Mouse (Mus musculus) neural tube, embryonic 13.5 days (tissue): ENCODE data around the gene Bmp4. TPM values are rescaled to one million over a fixed set of nuclear protein-coding genes. Genes with fewer than 3 reads are reported as not detected.

Source experiments
- ATAC-seq: fragments of 200-750 bp; cut with Nextera tagmentation; 2 replicates; pipeline ENCODE4 v1.8.0; 2017; ENCODE audit warnings: low read depth, mild to moderate bottlenecking, moderate TSS enrichment, moderate library complexity
- H3K27ac ChIP-seq: fragments of 300-500 bp; sonication (generic); replicated peaks from 2 replicates; pipeline ENCODE4 v1.5.1; 2015; ENCODE audit warnings: moderate library complexity, mild to moderate bottlenecking, inconsistent platforms
- H3K27me3 ChIP-seq: fragments of 300-500 bp; sonication (generic); 2 replicates; pipeline ENCODE4 v1.6.1; 2015; ENCODE audit warnings: mild to moderate bottlenecking, inconsistent platforms
- H3K36me3 ChIP-seq: fragments of 300-500 bp; sonication (generic); 2 replicates; pipeline ENCODE4 v1.6.1; 2015; ENCODE audit warnings: mild to moderate bottlenecking, inconsistent platforms
- H3K4me1 ChIP-seq: fragments of 300-500 bp; sonication (generic); replicated peaks from 2 replicates; pipeline ENCODE4 v1.6.1; 2015; ENCODE audit warnings: inconsistent platforms
- H3K4me2 ChIP-seq: fragments of 300-500 bp; sonication (generic); 2 replicates; pipeline ENCODE4 v1.6.1; 2015; ENCODE audit warnings: inconsistent platforms, mild to moderate bottlenecking, moderate library complexity
- H3K4me3 ChIP-seq: fragments of 300-500 bp; sonication (generic); 2 replicates; pipeline ENCODE4 v1.5.1; 2015; ENCODE audit warnings: mild to moderate bottlenecking, inconsistent platforms
- H3K9ac ChIP-seq: fragments of 300-500 bp; sonication (generic); 2 replicates; pipeline ENCODE4 v1.6.1; 2015; ENCODE audit warnings: moderate library complexity, mild to moderate bottlenecking, inconsistent platforms
- H3K9me3 ChIP-seq: fragments of 300-500 bp; sonication (generic); 2 replicates; pipeline ENCODE4 v1.6.1; 2016; ENCODE audit warnings: inconsistent platforms
- WGBS: fragments of 180-500 bp; shearing (Covaris S2); methylation state at CpG from one replicate; pipeline ENCODE4 v1.1.7; 2015; 5-methylcytosine and 5-hydroxymethylcytosine counted together
- polyA plus RNA-seq: library from polyadenylated mRNA; unstranded; fragments of >200 nt; fragmentation: Nextera tagmentation; extraction: Ambion mirVana; gene quantifications from 2 replicates; pipeline ENCODE4 v1.2.1, GENCODE M21; 2015

The Bmp4 gene
- polyA plus RNA-seq, 1 experiment from 2014 or later, result 8.4 TPM

DNA sequence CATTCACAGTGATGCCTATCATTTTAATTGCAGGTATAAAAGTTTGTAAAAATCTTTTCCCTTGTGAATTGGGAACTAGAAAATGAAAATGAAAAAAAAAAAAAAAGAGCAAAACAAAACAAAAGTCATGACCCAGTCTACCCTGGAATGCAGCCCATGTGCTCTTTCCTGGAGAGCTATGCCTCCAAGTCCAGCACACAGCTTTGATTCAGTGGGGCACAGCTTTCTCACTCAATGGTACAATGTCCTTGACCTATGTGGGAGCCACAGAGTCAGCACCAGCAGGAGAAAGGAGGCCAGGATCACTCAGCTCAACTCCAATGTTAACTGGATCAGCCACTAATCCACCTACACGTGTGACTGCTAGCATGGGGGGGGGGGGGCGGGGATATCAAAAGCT lies 9.5 kb upstream of the Bmp4 start:
- Histone ChIP-seq H3K4me3 (no peak overlapping the region), H3K9ac (no peak overlapping the region), H3K9me3 (no peaks in the 10 kb centered on the region), H3K4me2 (no peak overlapping the region), H3K27ac (no peak overlapping the region), H3K4me1 (peaks cover 10% of the 10 kb centered on the region), H3K36me3 (no peaks in the 10 kb centered on the region), H3K27me3 (peaks cover 40% of the 10 kb centered on the region)
- 69% methylated on average over 2 of the region's 2 CpGs for WGBS
- ATAC-seq, result no peak

DNA sequence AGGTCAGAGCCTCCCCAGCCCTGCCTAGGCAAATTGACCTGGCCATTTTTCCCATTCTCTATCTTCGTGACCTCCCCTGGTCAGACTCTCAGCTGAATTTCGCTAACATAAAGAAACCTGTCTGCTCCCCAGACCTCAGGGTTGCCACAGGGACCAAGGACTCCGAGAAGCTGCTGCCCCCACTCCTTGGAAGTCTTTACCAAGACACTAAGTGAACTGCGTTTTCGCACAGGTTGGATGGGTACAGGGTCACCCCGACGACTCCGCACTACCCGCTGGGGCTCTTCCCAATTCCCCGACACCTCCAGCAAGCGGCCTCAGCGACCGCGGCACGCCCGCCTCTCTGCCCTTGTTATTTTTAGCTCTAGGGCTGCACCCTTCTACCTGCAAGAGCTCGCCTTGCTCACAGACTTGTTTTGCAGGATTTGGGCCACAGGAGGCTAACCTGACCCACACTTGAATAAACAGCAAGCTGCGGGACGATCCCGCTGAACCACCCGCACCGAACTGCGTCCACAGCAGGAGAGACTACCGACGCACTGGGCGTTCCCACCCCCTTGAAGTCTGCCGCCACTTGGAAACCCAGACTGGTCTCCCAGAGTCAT lies 7.7 kb upstream of the Bmp4 start:
- Histone ChIP-seq H3K9me3 (no peaks in the 10 kb centered on the region), H3K27ac (no peak overlapping the region), H3K4me2 (peak overlapping the region; percentile 51), H3K27me3 (peaks cover 48% of the 10 kb centered on the region), H3K9ac (peak overlapping the region; percentile 38; the same call in 1 of the 2 replicates), H3K36me3 (no peaks in the 10 kb centered on the region), H3K4me3 (peak overlapping the region; percentile 22), H3K4me1 (peaks cover 10% of the 10 kb centered on the region)
- 2% methylated on average over 27 of the region's 27 CpGs for WGBS
- no peak for ATAC-seq

DNA sequence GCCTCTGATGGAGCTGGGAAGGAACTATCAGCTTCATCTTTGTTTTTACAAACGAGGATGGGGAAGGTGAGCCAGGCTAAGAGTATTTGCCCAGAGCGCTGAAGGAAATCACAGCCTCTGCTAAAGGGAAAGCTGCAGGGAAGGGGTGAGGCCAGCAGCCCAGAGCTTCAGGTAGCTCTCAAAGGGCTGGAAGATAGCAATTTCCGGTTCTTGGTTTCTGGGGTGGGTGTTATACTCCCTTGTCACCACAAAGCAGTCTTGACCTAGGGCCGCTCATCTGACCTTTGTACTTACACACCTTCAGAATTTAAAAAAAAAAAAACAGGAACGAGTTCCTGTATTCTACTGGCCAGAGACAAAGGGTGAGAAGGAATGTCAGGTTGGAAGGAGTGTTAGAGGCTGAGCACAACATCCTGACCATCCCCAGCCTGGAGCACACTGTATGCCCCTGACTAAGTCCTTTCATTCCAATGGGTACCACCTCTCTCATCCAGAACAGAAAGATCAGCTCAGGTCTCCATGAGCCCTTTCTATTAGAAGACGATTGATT lies 1.2 kb upstream of the Bmp4 start:
- H3K4me2 ChIP-seq, result no peak overlapping the region
- H3K27ac ChIP-seq, result no peak overlapping the region
- H3K4me1 ChIP-seq, result peaks cover 39% of the 10 kb centered on the region
- no peaks in the 10 kb centered on the region for H3K36me3 ChIP-seq
- H3K4me3 ChIP-seq, result no peak overlapping the region
- no peak overlapping the region for H3K9ac ChIP-seq
- no peaks in the 10 kb centered on the region for H3K9me3 ChIP-seq
- no peak for ATAC-seq
- WGBS, result 52% methylated on average over 6 of the region's 6 CpGs
- peaks cover 78% of the 10 kb centered on the region for H3K27me3 ChIP-seq

DNA sequence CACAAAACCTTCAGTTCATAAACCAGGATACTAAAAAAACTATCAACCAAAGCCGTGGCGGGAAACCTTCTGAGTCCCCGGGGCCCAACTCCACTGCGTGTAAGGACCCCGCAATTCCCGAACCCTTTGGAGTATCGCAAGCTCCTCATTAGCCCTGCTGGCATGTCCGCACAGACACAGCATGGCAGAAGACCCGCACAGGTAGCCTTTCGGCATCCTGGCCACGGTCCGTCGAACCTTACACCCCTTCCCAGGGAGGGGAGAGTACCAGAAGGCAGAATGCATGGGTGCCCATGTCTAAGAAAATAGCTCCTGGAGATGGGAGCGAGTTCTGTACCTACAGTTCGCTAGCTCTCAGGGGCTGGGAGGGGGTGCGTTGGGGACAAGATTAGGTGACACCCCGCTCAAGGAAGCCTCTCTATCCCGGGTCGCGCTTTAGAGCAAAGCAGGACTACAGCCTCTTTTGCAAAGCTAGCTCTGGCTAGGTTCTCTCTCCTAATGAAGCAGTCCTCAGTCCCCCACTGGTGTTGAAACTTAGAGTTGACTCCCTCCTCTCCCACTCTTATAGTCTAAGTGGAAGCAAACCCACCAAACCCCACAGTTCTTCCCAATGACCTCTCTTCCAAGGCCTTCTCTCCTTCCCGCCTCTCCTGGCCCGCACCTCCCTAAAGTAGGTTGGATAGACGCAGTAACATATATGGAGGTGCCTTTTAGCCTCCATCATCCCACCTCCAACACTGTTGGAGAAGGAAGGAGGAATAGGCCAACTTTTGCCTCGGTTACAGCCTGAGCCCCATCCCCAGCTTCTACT lies 826 bp downstream of the Bmp4 start:
- Histone ChIP-seq H3K4me1 (peaks cover 57% of the 10 kb centered on the region), H3K9ac (peak overlapping the region; percentile 54; the same call in 1 of the 2 replicates), H3K4me3 (peak overlapping the region; percentile 56), H3K4me2 (peak overlapping the region; percentile 50), H3K27ac (no peak overlapping the region), H3K9me3 (no peaks in the 10 kb centered on the region), H3K27me3 (peaks cover 87% of the 10 kb centered on the region), H3K36me3 (no peaks in the 10 kb centered on the region)
- 6% methylated on average over 24 of the region's 24 CpGs for WGBS
- ATAC-seq, result no peak

DNA sequence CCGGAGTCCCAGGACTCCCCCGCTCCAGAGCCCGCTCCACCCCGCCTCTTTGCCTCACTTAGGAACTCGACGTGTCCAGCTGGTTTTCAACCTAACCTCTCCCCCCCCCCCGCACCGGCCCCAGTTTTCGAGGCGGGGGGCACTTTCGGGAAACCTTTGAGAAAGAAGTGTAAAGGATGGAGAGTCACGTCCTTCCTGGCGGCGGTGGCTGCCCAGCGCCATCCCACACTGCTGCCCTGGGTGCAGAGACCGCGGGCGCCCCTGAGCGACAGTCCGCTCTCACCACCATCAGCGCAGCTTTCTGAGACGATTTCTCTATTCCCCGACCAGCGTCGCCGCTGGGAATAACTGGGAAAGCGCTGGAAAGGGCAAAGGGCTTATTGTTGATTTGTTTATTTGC lies 1.8 kb downstream of the Bmp4 start:
- Histone ChIP-seq H3K36me3 (no peaks in the 10 kb centered on the region), H3K4me2 (peak overlapping the region; percentile 85), H3K9me3 (no peaks in the 10 kb centered on the region), H3K9ac (no peak overlapping the region), H3K4me1 (peaks cover 57% of the 10 kb centered on the region), H3K27me3 (peaks cover 93% of the 10 kb centered on the region), H3K4me3 (peak overlapping the region; percentile 56), H3K27ac (no peak overlapping the region)
- WGBS, result 1% methylated on average over 27 of the region's 27 CpGs
- no peak for ATAC-seq

DNA sequence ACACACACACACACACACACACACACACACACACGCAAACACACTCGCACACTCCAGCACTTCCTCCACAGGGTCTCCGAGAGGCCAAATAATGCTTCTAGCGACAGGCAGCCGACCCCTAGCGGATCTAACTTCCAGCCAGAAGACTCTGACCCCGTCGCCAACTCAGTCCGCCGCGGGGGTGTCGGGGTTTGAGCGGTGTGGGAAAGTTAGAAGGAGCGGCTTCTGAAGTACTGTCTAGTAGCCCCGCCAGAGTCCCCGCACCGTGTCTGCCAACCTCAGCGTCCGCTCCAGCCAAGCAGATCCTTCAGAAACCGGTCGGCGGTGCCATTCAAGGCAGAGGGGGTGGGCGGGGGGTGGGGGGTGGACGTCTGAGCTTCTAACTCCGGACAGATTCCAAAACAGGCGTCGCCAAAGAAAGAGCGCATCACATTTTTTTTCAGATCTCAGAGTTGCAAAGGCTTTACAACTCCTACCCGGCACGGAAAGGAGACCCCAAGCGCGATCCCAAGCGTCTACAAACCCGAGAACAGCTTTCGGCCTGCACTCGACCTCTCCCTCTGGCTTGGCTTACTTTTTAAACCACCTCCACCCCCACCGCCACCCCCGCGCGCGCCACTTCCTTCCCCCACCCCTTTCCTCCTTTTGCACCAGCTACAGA lies 2.5 kb downstream of the Bmp4 start:
- ATAC-seq, result peak; percentile 48
- Histone ChIP-seq H3K27me3 (peaks cover 93% of the 10 kb centered on the region), H3K4me2 (peak overlapping the region; percentile 85), H3K4me1 (peaks cover 57% of the 10 kb centered on the region), H3K4me3 (peak overlapping the region; percentile 56), H3K27ac (no peak overlapping the region; the same call in 1 of the 2 replicates), H3K9me3 (no peaks in the 10 kb centered on the region), H3K36me3 (no peaks in the 10 kb centered on the region), H3K9ac (peak overlapping the region; percentile 63; the same call in 1 of the 2 replicates)
- WGBS, result under 1% methylated on average over 41 of the region's 41 CpGs

DNA sequence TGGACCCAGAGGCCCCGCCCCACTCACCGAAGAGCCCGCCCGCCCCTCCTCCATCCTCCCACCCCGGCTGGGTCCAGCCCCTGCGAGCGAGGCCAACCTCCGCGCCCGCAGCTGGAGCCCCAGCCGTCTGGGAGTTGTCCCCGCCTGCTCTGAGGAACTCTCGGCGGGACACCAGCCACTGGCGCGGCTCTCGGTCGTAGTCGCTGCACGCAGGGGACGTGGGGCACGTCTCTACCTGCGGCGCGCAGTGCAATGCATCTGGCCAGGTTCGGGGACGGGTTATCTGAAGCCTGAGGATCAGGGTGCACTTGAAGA lies 3.2 kb downstream of the Bmp4 start:
- H3K4me1 ChIP-seq, result peaks cover 57% of the 10 kb centered on the region
- peak overlapping the region; percentile 56 for H3K4me3 ChIP-seq
- peak overlapping the region; percentile 59 for H3K27ac ChIP-seq
- H3K9me3 ChIP-seq, result no peaks in the 10 kb centered on the region
- peak overlapping the region; percentile 85 for H3K4me2 ChIP-seq
- no peaks in the 10 kb centered on the region for H3K36me3 ChIP-seq
- H3K9ac ChIP-seq, result peak overlapping the region; percentile 63
- WGBS, result under 1% methylated on average over 27 of the region's 27 CpGs
- peaks cover 95% of the 10 kb centered on the region for H3K27me3 ChIP-seq
- ATAC-seq, result peak; percentile 84

DNA sequence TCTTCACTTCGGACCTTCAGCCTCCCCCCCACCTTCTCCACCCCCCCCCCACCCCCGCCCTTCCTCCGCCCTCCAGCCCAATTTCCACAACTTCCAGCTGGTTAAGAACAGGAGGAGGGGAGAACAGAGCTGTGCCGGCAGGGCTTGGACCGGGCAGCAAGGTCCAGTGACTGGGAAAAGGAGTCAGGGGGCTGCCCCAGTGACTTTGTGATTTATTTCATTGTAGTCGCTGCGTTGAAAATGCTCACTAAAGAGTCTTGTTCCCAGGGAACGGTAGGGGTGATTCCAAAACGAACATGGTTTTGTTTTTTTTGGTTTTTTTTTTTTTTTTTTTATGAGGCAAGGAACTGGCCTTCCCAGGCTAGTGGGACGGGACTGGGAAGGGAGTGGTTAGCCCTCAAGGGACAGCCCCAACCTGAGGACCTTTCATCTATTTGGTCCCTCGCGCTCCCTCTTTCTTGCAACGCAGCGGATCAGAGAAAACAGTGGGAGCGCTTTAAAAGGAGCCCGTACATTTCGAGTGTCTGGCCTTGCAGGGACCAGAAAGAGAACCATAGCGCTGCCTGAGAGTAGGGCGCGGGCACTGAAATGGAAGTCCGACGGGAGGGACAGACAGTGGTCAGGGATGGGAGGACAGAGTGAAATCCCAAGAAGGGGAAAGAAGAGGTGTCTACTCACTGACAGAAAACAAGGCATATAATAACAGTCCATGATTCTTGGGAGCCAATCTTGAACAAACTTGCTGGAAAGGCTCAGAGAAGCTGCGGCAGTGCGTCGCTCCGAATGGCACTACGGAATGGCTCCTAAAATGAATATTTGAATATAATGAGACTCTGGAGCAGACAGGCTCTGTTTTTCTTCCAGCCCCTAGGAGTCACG lies 3.8 kb downstream of the Bmp4 start:
- peak overlapping the region; percentile 63 for H3K9ac ChIP-seq

DNA sequence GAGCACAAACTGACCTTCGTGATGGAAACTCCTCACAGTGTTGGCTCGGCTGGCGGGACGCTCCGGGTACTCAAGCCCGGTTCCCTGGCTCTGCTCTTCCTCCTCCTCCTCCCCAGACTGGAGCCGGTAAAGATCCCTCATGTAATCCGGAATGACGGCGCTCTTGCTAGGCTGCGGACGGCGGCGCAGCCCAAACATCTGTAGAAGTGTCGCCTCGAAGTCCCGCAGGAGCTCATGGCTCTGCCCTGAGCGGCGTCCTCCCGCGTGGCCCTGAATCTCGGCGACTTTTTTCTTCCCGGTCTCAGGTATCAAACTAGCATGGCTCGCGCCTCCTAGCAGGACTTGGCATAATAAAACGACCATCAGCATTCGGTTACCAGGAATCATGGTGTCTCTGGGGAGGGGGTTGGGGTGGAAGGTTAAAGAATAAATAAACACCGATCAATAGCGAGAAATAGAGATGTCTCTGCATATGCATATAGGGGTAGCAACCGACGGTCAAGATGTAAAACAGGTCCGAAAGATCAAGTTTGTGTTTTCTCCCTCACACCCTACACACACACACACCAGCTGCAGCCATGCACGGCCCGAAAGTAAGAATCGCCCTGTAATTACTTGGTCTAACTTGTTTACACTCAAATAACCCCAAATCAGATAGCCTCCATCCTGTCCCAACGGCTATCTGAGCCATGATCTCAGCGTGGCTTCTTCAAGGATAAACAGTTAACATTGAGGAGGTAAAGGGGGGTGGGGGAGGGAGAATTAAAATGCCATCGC lies 4.6 kb downstream of the Bmp4 start:
- peak overlapping the region; percentile 85 for H3K4me2 ChIP-seq
- no peaks in the 10 kb centered on the region for H3K9me3 ChIP-seq
- WGBS, result under 1% methylated on average over 39 of the region's 39 CpGs
- ATAC-seq, result no peak
- no peak overlapping the region for H3K27ac ChIP-seq
- H3K27me3 ChIP-seq, result peaks cover 95% of the 10 kb centered on the region
- H3K4me3 ChIP-seq, result peak overlapping the region; percentile 56
- H3K4me1 ChIP-seq, result peaks cover 58% of the 10 kb centered on the region
- no peaks in the 10 kb centered on the region for H3K36me3 ChIP-seq
- peak overlapping the region; percentile 60 for H3K9ac ChIP-seq

More for the DNA sequence above, 3.8 kb downstream of the Bmp4 start:
- Histone ChIP-seq H3K36me3 (no peaks in the 10 kb centered on the region), H3K4me3 (peak overlapping the region; percentile 56), H3K27me3 (peaks cover 95% of the 10 kb centered on the region), H3K27ac (no peak overlapping the region), H3K4me2 (peak overlapping the region; percentile 85), H3K9me3 (no peaks in the 10 kb centered on the region), H3K4me1 (peaks cover 57% of the 10 kb centered on the region)
- 0 out of 2 replicates have a peak, but pooled peaks have one; percentile 1 for ATAC-seq
- under 1% methylated on average over 27 of the region's 28 CpGs for WGBS

DNA sequence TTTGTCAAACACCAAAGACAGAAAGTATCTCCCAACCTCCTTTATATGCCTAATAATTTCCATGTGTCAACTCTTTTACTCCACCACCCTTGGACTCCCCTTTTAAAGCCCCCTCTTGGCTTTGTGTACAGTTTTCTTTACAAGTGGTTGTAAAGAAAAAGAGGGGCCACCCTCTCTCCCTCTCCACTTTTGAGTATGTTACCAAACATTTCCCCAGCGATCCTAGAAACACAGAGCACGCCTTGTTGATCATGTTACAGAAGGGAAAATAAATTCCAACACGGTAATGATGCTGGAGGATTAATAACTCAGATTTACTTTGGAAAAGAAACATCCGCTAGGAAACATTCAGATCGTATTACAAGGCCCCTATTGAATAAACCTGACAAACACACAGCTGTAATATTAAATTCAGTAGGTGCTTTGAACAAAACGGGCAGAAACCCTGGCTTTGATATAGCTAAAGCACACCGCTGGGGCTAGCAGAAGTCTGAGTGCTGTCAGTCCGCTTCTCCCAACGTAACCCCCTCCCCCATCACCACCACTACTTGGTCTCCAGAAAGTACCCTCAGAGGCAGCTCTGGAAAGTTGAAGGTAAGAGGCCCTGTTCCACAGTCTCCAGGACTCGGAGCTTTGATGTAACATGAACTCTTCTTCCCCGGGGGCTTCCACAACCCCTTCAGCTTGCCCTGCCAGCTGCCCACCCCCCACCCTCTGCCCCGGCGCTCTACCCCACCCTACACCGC lies 5.3 kb downstream of the Bmp4 start:
- WGBS, result 12% methylated on average over 14 of the region's 14 CpGs
- peak overlapping the region; percentile 60 for H3K9ac ChIP-seq
- H3K27me3 ChIP-seq, result peaks cover 95% of the 10 kb centered on the region
- H3K4me1 ChIP-seq, result peaks cover 59% of the 10 kb centered on the region
- no peaks in the 10 kb centered on the region for H3K36me3 ChIP-seq
- peak overlapping the region; percentile 85 for H3K4me2 ChIP-seq
- peak overlapping the region; percentile 56 for H3K4me3 ChIP-seq
- no peak for ATAC-seq
- no peak overlapping the region for H3K27ac ChIP-seq
- no peaks in the 10 kb centered on the region for H3K9me3 ChIP-seq
